Mouse (Mus musculus): ENCODE data around the gene Ntf5. TPM values are rescaled to one million over a fixed set of nuclear protein-coding genes. Genes with fewer than 3 reads are reported as not detected.

Gene Ntf5
- polyA plus RNA-seq, 1 experiment from 2014 or later, result 1.4 TPM

DNA sequence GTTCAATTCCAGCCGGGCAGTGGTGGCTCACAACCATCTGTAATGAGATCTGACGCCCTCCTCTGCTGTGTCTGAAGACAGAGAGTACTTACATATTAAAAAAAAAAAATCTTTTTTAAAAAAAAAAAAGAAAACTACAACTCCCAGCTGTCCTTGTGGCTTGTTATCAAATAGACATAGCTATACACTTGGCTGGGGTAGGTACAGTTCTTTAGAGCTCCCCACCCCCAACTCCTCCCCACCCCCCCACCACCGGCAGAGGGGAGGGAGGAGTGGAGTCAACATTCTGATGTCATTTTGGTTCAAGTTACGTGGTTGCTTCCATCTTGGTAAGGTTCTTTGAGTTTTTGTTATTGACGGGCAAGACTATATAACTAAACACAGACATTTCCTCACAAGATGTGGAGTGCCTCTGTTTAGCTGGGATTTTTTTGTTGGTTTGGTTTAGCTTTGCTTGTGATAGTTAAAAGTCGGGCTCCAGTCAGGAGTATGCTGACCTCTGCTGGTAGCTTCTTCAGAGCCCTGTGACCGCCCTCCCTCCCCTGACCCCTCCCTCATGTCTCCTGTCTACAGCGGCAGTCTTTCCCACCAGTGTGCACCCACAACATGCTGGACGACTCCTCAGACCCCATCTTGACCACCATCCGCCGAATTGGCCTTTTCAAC lies 34.0 kb downstream of the Ntf5 start:
- no peak overlapping the region for H3K4me3 ChIP-seq (ENCODE audit: low read length)
- ATAC-seq, result peak; percentile 37; the same call in 1 of the 2 replicates
- H3K27me3 ChIP-seq (replicated peaks; ENCODE audit: control insufficient read depth, insufficient read depth, low read length), result no peaks in the 10 kb centered on the region
- no peak overlapping the region for H3K9ac ChIP-seq (ENCODE audit: low read depth, low read length)
- H3K36me3 ChIP-seq (ENCODE audit: control insufficient read depth, insufficient read depth, low read length), result peaks cover 7% of the 10 kb centered on the region; the same call in 1 of the 2 replicates
- no peaks in the 10 kb centered on the region for H3K9me3 ChIP-seq (ENCODE audit: control insufficient read depth, low read length)
- H3K4me1 ChIP-seq (ENCODE audit: control insufficient read depth, insufficient read depth, low read length), result no peaks in the 10 kb centered on the region
- no peak overlapping the region for H3K27ac ChIP-seq (ENCODE audit: low read length)
- 39% methylated on average over 11 of the region's 11 CpGs for WGBS
- no peak overlapping the region for H3K4me2 ChIP-seq (ENCODE audit: low read depth, low read length)

DNA sequence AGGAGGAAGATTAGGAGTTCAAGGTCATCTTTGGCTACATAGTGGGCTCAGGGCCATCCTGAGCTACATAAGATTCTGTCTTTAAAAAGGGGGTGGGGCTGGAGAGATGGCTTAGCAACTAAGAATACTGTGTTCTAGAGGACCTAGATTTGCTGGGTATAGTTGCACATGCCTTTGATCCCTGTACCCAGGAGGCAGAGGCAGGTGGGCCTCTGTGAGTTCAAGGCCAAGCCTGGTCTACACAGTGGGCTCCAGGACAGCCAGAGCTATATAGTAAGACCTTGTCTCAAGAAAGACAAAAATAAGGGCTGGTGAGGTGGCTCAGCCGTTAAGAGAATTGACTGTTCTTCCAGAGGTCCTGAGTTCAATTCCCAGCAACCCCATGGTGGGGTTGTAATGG lies 36.5 kb downstream of the Ntf5 start:
- 96% methylated on average over 1 of the region's 1 CpGs for WGBS
- H3K4me1 ChIP-seq (ENCODE audit: control insufficient read depth, insufficient read depth, low read length), result no peaks in the 10 kb centered on the region
- ATAC-seq, result no peak
- H3K4me3 ChIP-seq (ENCODE audit: low read length), result no peak overlapping the region
- H3K9me3 ChIP-seq (ENCODE audit: control insufficient read depth, low read length), result no peaks in the 10 kb centered on the region
- no peak overlapping the region for H3K9ac ChIP-seq (ENCODE audit: low read depth, low read length)
- 0 out of 2 replicates have a peak, but pooled peaks cover 4% of the 10 kb centered on the region for H3K36me3 ChIP-seq (ENCODE audit: control insufficient read depth, insufficient read depth, low read length)
- no peak overlapping the region for H3K4me2 ChIP-seq (ENCODE audit: low read depth, low read length)
- H3K27ac ChIP-seq (ENCODE audit: low read length), result no peak overlapping the region
- H3K27me3 ChIP-seq (replicated peaks; ENCODE audit: control insufficient read depth, insufficient read depth, low read length), result no peaks in the 10 kb centered on the region

DNA sequence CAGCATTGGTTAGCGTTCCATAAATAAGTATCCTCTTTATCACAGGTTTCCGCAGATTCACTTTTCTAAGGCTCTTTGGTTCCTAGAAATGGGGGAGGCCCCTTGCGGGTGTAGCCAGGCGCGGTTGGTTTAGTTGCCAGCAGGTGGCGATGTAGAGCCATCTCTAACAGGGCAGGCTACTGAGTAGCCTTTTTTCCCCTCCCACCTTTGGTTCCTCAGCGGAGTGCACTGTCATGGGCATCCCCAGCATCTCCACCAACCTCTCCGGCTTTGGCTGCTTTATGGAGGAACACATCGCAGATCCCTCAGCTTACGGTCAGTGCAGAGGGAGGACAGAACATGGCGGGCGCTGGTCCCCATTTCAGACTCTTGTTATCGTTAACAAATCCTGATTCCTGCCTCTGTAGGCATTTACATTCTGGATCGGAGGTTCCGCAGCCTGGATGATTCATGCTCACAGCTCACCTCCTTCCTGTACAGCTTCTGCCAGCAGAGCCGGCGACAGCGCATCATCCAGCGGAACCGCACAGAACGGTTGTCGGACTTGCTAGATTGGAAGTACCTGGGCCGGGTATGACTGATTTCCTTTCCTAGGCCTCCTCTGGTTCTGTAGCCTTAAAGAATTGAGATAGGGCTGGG lies 38.0 kb downstream of the Ntf5 start:
- Histone ChIP-seq H3K9ac (ENCODE audit: low read depth, low read length) (no peak overlapping the region), H3K9me3 (ENCODE audit: control insufficient read depth, low read length) (no peaks in the 10 kb centered on the region), H3K4me1 (ENCODE audit: control insufficient read depth, insufficient read depth, low read length) (no peaks in the 10 kb centered on the region), H3K4me2 (ENCODE audit: low read depth, low read length) (no peak overlapping the region), H3K27me3 (replicated peaks; ENCODE audit: control insufficient read depth, insufficient read depth, low read length) (no peaks in the 10 kb centered on the region), H3K27ac (ENCODE audit: low read length) (no peak overlapping the region), H3K4me3 (ENCODE audit: low read length) (no peak overlapping the region), H3K36me3 (ENCODE audit: control insufficient read depth, insufficient read depth, low read length) (peaks cover 10% of the 10 kb centered on the region)
- ATAC-seq, result peak; percentile 82
- WGBS, result 60% methylated on average over 23 of the region's 23 CpGs

DNA sequence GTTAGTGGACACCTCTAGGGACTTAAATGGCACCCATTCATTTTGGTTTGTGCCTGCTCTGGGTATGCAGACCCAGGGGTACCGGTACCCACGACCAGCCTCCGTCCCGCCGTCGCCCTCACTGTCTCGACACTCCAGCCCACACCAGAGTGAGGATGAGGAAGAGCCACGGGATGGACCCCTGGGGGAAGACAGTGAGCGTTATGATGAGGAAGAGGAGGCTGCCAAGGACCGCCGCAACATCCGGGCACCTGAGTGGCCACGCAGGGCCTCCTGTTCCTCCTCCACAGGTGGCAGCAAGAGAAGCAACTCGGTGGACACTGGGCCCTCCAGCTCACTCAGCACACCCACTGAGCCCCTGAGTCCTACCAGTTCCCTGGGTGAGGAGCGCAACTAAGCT lies 41.5 kb downstream of the Ntf5 start:
- ATAC-seq, result no peak
- 88% methylated on average over 15 of the region's 15 CpGs for WGBS

DNA sequence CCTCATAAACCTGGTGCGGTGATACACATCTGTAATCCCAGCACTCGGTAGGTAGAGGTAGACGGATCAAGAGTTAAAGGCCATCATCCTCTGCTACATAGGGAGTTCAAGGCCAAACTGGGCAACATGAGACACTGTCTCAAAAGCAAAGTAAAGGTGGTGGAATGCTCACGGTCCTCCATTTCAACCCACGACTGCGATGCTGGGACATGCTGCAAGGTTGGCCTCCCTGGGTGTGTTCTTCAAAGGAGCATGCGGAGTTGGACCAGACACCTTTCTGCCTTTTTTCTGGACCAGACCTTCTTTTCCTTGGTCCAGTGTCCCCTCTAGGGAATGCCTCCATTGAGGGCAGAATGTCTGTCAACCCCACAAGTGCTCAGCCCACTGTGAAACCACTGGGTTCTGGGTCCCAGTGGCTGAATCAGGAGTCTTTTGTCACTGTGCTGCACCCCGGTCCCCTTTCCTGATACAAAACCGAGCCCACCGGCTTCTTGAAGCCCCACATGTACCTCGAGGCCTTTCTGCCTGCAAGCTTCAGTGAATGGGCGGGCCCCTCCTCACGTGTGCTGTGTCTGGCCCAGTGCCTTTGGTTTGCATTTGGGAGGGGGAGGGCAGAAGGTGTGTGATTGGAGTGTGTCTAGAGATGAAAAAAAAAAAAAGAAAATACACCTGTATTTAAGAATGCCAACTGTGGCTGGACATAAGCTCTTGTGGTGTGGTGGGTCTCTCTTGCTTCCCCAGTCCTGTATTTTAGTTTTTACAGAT lies 42.6 kb downstream of the Ntf5 start:
- WGBS, result 72% methylated on average over 13 of the region's 13 CpGs
- H3K27ac ChIP-seq (ENCODE audit: low read length), result peak overlapping the region; percentile 33; the same call in 1 of the 2 replicates
- no peaks in the 10 kb centered on the region for H3K27me3 ChIP-seq (replicated peaks; ENCODE audit: control insufficient read depth, insufficient read depth, low read length)
- H3K4me3 ChIP-seq (ENCODE audit: low read length), result no peak overlapping the region
- H3K4me1 ChIP-seq (ENCODE audit: control insufficient read depth, insufficient read depth, low read length), result peaks cover 21% of the 10 kb centered on the region
- peaks cover 17% of the 10 kb centered on the region for H3K36me3 ChIP-seq (ENCODE audit: control insufficient read depth, insufficient read depth, low read length)
- 0 out of 2 replicates have a peak overlapping the region, but pooled peaks have one; percentile 19 for H3K9ac ChIP-seq (ENCODE audit: low read depth, low read length)
- H3K4me2 ChIP-seq (ENCODE audit: low read depth, low read length), result no peak overlapping the region
- ATAC-seq, result no peak
- H3K9me3 ChIP-seq (ENCODE audit: control insufficient read depth, low read length), result no peaks in the 10 kb centered on the region

More for the DNA sequence above, 41.5 kb downstream of the Ntf5 start:
- Histone ChIP-seq H3K4me1 (ENCODE audit: control insufficient read depth, insufficient read depth, low read length) (peaks cover 10% of the 10 kb centered on the region), H3K36me3 (ENCODE audit: control insufficient read depth, insufficient read depth, low read length) (peaks cover 17% of the 10 kb centered on the region), H3K9me3 (ENCODE audit: control insufficient read depth, low read length) (no peaks in the 10 kb centered on the region), H3K27ac (ENCODE audit: low read length) (no peak overlapping the region), H3K9ac (ENCODE audit: low read depth, low read length) (no peak overlapping the region), H3K4me3 (ENCODE audit: low read length) (no peak overlapping the region), H3K4me2 (ENCODE audit: low read depth, low read length) (no peak overlapping the region), H3K27me3 (replicated peaks; ENCODE audit: control insufficient read depth, insufficient read depth, low read length) (no peaks in the 10 kb centered on the region)

DNA sequence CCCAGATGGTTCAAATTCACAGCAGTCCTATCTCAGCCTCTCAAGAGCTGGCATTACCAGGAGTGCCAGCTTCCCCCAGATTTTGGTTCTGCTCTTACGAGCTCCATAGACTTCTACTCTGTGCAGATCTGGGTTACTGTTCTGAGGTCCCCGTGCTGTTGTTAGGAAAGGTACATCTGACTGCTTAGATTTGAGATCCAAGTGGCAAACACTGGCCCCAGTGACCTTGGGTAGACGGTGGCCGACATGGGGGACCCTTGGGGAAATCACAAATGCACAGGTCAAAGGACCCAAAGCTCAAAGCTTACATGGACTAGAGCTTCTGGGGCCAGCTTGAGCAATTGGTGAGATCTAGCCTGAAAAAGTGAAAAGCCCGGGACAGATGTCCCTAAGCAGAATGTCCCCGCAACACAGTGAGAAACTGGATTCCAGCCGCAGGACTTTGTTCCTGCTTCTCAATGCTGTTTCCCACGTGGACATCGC lies 43.3 kb downstream of the Ntf5 start:
- Histone ChIP-seq H3K27ac (ENCODE audit: low read length) (peak overlapping the region; percentile 92), H3K27me3 (replicated peaks; ENCODE audit: control insufficient read depth, insufficient read depth, low read length) (no peaks in the 10 kb centered on the region), H3K4me3 (ENCODE audit: low read length) (no peak overlapping the region), H3K4me1 (ENCODE audit: control insufficient read depth, insufficient read depth, low read length) (peaks cover 25% of the 10 kb centered on the region), H3K9ac (ENCODE audit: low read depth, low read length) (peak overlapping the region; percentile 77), H3K36me3 (ENCODE audit: control insufficient read depth, insufficient read depth, low read length) (peaks cover 17% of the 10 kb centered on the region), H3K9me3 (ENCODE audit: control insufficient read depth, low read length) (no peaks in the 10 kb centered on the region), H3K4me2 (ENCODE audit: low read depth, low read length) (peak overlapping the region; percentile 67)
- ATAC-seq, result no peak
- 34% methylated on average over 9 of the region's 9 CpGs for WGBS

DNA sequence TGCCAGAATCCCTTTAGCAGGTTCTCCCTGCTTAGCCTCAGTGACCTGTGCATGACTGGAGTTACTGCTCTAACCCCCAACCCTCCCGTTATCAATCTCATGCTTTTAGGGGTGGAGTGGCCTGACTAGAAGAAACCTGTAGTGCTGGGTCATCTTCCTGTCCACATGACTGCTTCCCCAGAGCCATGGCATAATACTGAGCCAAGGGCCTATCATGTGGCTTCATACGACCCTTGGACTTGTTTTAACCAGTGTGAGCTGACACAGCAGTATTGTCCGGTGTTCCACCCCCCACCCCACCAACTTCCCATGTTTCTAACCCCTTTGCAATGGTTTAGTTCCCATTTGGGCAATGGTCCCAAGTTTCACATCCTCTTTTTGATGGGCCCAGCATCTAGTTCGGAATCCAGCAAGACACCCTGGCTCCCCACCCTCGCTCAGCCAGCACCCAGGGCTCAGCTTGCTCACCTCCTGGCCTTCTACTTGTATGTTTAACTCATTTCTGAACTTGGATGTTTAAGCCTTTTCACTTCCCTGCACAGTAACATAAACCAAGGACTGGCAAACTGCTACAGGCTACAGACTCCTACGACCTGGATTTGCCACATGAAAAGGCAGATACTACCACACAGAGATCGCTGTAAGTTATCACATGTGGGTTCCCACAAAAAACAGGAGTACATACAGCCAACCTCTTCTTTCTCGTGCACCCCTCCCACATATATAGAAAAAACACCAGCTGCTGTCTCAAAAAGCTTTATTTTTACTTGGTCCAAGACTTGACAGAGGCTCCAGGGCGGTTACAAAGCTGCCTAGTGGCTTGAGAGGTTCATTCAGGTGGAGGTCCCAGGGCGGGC lies 43.9 kb downstream of the Ntf5 start:
- H3K9ac ChIP-seq (ENCODE audit: low read depth, low read length), result peak overlapping the region; percentile 77
- no peaks in the 10 kb centered on the region for H3K27me3 ChIP-seq (replicated peaks; ENCODE audit: control insufficient read depth, insufficient read depth, low read length)
- ATAC-seq, result peak; percentile 39
- H3K4me3 ChIP-seq (ENCODE audit: low read length), result peak overlapping the region; percentile 82
- H3K9me3 ChIP-seq (ENCODE audit: control insufficient read depth, low read length), result no peaks in the 10 kb centered on the region
- H3K4me1 ChIP-seq (ENCODE audit: control insufficient read depth, insufficient read depth, low read length), result peaks cover 29% of the 10 kb centered on the region
- H3K4me2 ChIP-seq (ENCODE audit: low read depth, low read length), result peak overlapping the region; percentile 67
- WGBS, result 51% methylated on average over 10 of the region's 10 CpGs
- H3K27ac ChIP-seq (ENCODE audit: low read length), result peak overlapping the region; percentile 92
- H3K36me3 ChIP-seq (ENCODE audit: control insufficient read depth, insufficient read depth, low read length), result peaks cover 17% of the 10 kb centered on the region

DNA sequence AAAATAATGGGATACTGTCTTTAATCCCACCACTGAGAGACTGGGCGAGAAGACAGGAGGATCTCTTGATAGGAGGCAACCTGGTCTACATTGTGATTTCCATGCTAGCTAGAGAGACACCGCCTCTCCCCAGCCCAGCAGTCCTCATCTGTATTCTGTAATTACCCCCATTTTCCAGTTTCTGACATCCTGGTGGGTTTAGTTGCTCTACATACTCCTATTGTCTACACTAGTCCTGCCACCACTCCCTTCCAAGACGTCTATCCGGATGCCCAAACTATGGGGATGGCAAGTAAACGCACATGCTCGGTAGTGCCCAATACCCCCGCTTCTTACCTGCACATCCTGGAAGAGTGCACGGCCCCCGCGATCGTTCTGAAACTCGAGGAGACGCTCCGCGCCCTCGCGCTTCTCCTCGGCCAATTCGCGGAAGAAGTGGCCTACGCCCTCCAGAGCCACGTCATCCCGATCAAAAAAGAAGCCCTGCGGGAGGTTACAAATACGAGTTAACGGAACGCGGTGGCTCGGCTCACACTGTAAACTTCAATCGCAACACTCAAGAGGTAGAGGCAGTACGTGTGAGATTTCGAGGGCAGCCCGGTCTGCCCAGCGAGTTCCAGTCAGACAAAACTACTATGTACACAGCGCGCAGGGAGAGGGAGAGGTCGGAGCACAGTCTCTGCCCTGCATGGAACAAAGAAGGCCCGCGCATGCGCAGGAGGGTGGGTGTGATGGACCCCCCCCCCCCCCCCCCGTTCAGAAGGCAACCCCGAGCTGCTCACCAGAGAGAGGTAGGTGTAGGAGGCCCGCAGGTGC lies 45.5 kb downstream of the Ntf5 start:
- H3K9ac ChIP-seq (ENCODE audit: low read depth, low read length), result peak overlapping the region; percentile 77
- WGBS, result under 1% methylated on average over 43 of the region's 43 CpGs
- peaks cover 17% of the 10 kb centered on the region for H3K36me3 ChIP-seq (ENCODE audit: control insufficient read depth, insufficient read depth, low read length)
- no peaks in the 10 kb centered on the region for H3K9me3 ChIP-seq (ENCODE audit: control insufficient read depth, low read length)
- H3K27me3 ChIP-seq (replicated peaks; ENCODE audit: control insufficient read depth, insufficient read depth, low read length), result no peaks in the 10 kb centered on the region
- H3K4me3 ChIP-seq (ENCODE audit: low read length), result peak overlapping the region; percentile 82
- peak overlapping the region; percentile 92 for H3K27ac ChIP-seq (ENCODE audit: low read length)
- ATAC-seq, result peak; percentile 49
- peak overlapping the region; percentile 67 for H3K4me2 ChIP-seq (ENCODE audit: low read depth, low read length)
- peaks cover 29% of the 10 kb centered on the region for H3K4me1 ChIP-seq (ENCODE audit: control insufficient read depth, insufficient read depth, low read length)

Data from intestine, embryonic 16.5 days (tissue).